Mouse (Mus musculus) embryonic facial prominence, embryonic 10.5 days (tissue): Measurements from ENCODE around the gene Obsl1. TPM values are rescaled to one million over a fixed set of nuclear protein-coding genes. Genes with fewer than 3 reads are reported as not detected.

Experiments used
- DNase-seq: peaks from one replicate; pipeline ENCODE4 v3.0.0-alpha.2; 2017; ENCODE audit warnings: low spot score
- H3K27ac ChIP-seq: fragments of 300-500 bp; sonication (generic); replicated peaks from 2 replicates; pipeline ENCODE4 v1.5.1; 2016; ENCODE audit warnings: mild to moderate bottlenecking
- H3K27me3 ChIP-seq: fragments of 300-500 bp; sonication (generic); replicated peaks from 2 replicates; pipeline ENCODE4 v1.6.1; 2016; ENCODE audit warnings: low read depth, mild to moderate bottlenecking; ENCODE audit not compliant: poor library complexity, severe bottlenecking
- H3K36me3 ChIP-seq: fragments of 300-500 bp; sonication (generic); replicated peaks from 2 replicates; pipeline ENCODE4 v1.6.1; 2016; ENCODE audit warnings: mild to moderate bottlenecking, moderate library complexity
- H3K4me1 ChIP-seq: fragments of 300-500 bp; sonication (generic); 2 replicates; pipeline ENCODE4 v1.6.1; 2016
- H3K4me3 ChIP-seq: fragments of 300-500 bp; sonication (generic); 2 replicates; pipeline ENCODE4 v1.5.1; 2016; ENCODE audit warnings: mild to moderate bottlenecking, moderate library complexity
- H3K9me3 ChIP-seq: fragments of 300-500 bp; sonication (generic); 2 replicates; pipeline ENCODE4 v1.6.1; 2016; ENCODE audit warnings: mild to moderate bottlenecking
- whole genome bisulfite sequencing: fragments of 180-500 bp; shearing (Covaris S2); methylation state at CpG from one replicate; pipeline ENCODE4 v1.1.7; 2016; 5-methylcytosine and 5-hydroxymethylcytosine counted together
- polyA plus RNA-seq: library from polyadenylated mRNA; unstranded; fragments of >200 nt; fragmentation: Nextera tagmentation; extraction: Ambion mirVana; gene quantifications from 2 replicates; pipeline ENCODE4 v1.2.1, GENCODE M21; 2016

Gene Obsl1
- polyA plus RNA-seq, 1 experiment from 2014 or later = 57.9 TPM

DNA sequence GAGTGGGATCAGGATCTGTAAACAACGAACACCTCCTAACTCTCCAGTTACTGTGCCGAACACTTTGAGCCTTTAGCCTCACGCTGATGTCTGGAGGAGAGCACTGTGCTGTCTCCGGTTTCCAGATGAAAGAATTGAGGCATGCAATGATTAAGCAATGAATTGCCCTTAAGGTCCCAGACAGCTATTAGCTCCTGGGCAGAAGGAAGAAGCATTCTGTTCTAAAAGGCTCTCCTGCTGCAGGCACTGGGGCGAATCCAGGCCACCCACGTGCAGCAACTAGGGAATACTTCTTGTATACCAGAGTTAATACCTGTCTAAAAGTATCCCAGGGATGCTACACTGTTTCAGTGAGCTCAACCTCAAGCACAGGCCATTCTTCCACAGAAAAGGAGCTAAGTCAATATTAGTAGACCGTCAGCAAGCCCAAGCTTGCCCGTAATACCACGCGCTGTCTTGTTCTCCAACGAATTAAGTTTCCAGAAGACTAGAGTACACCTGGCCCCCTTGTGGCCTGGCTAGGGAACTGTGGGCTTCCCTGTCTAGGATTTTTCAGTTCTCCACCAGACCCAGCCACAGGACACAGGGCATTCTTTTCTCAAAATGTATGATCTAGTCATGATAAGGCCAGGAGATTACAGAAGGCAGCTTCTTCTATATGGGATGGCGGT, 11.2 kb downstream of the Obsl1 start:
- peaks cover 40% of the 10 kb centered on the region for H3K27me3 ChIP-seq
- H3K27ac ChIP-seq = peak overlapping the region; percentile 19; the same call in 1 of the 2 replicates
- DNase-seq = peak; percentile 77
- H3K4me3 ChIP-seq = no peak overlapping the region
- H3K9me3 ChIP-seq = no peaks in the 10 kb centered on the region
- peaks cover 7% of the 10 kb centered on the region for H3K4me1 ChIP-seq
- H3K36me3 ChIP-seq = peaks cover 80% of the 10 kb centered on the region
- 55% methylated on average over 12 of the region's 12 CpGs for WGBS

- Histone ChIP-seq H3K4me3 (no peak overlapping the region), H3K27me3 (peaks cover 63% of the 10 kb centered on the region), H3K36me3 (peaks cover 69% of the 10 kb centered on the region), H3K9me3 (no peaks in the 10 kb centered on the region), H3K4me1 (peaks cover 13% of the 10 kb centered on the region), H3K27ac (no peak overlapping the region)
- WGBS = 33% methylated on average over 24 of the region's 24 CpGs
- DNase-seq = no peak
Observed at GRCm38 (mm10) chr1:75492579-75493170, 13.6 kb downstream of the Obsl1 start.

DNA sequence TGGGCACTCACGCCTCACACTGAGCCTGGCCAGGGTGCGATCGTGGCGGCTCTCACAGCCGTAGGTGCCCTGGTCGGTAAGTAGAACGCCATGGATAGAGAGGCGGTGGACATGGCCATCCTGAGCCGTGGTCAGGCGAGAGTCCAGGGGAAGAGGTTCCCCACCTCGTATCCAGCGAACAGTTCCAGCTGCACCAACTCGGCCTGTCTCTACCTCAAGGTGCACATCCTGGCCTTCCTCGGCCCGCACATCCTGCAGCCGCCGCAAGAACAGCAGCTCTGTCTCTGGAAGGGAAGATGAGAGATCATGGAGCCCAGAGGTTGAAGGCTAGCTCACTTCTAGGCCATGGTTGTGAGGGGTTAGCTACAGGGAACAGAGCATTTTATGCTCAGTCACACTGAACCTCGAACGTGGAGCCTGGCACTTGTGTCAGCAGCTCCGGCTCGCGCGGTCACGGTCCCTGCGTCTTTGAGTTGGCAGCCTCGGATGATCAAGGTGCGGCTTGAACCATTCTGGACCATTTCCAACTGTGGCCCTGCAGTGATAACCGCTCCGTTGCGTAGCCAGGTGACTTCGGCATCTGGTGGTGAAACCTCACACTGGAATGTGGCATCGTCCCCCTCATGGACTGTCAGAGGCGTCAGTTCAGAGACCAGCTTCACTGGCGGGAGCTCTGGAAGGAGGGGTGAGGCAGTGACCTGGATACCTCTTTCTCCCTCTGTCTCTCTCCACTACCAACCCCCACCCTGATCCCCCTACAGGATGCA, 15.3 kb downstream of the Obsl1 start:
- Histone ChIP-seq H3K9me3 (no peaks in the 10 kb centered on the region), H3K27me3 (peaks cover 80% of the 10 kb centered on the region), H3K4me1 (peaks cover 30% of the 10 kb centered on the region), H3K36me3 (peaks cover 52% of the 10 kb centered on the region), H3K4me3 (no peak overlapping the region), H3K27ac (no peak overlapping the region)
- no peak for DNase-seq
- 83% methylated on average over 34 of the region's 34 CpGs for WGBS

DNA sequence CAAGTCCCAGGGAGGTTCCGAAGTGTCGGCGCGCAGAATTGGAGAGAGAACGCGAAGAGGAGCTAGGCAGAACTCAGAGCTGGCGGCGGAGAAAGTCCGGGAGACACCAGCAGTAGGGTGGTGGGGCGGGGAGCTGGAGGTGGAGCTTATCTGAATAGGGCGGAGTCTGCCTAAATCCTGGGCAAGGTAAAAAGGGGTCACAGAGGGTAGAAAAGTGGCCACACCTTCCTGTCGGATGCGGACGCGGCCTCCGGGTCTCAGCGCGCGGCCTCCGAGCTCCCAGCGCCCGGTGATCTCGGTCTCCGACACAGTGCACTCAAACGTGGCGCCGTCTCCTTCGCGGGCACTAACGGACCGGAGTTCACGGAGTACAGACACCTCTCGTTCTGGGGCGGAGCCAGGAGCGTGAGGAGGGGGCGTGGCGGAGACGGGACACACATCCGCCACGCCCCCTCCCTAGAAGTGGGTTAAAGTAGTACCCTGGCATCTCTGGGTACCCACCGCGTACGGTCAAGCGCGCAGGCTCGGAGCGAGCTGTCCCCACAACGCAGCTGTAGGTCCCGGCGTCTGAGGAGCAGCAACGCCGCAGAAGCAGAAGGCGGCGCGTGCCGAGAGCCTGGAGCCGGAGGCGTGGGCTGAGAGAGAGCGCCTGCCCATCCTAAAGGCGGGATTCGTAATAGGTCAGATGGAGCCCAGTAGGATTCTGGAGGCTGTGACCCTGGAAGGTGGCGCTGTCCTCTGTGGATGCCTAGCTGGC, 18.7 kb downstream of the Obsl1 start:
- Histone ChIP-seq H3K4me3 (peak overlapping the region; percentile 66), H3K27ac (no peak overlapping the region), H3K27me3 (peaks cover 100% of the 10 kb centered on the region), H3K36me3 (peaks cover 51% of the 10 kb centered on the region), H3K4me1 (peaks cover 30% of the 10 kb centered on the region), H3K9me3 (no peaks in the 10 kb centered on the region)
- WGBS = under 1% methylated on average over 62 of the region's 62 CpGs
- peak; percentile 86 for DNase-seq

- Histone ChIP-seq H3K27ac (0 out of 2 replicates have a peak overlapping the region, but pooled peaks have one; percentile 1), H3K27me3 (peaks cover 100% of the 10 kb centered on the region), H3K4me3 (peak overlapping the region; percentile 66), H3K9me3 (no peaks in the 10 kb centered on the region), H3K4me1 (peaks cover 33% of the 10 kb centered on the region), H3K36me3 (peaks cover 45% of the 10 kb centered on the region)
- DNase-seq = no peak
- under 1% methylated on average over 13 of the region's 13 CpGs for WGBS
Observed at GRCm38 (mm10) chr1:75487040-75487404, 19.2 kb downstream of the Obsl1 start.

DNA sequence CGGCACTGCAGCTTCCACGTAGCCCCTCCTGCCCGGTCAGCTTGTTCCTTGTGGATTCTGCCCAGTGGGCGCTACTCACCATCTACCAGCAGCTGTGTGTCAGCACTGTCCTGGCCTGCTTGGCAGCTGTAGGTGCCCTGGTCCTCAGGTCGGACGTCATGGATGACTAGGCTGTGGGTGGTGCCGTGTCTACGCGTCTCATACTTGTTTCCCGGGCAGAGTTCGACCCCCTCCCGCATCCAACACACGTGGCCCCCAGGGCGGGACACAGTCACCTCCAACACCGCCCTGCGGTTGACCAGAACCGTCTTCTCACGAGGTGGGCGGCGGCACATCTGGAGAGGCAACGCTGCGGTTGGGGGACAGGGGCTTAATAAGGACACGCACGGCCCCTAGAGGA, 19.7 kb downstream of the Obsl1 start:
- Histone ChIP-seq H3K4me3 (peak overlapping the region; percentile 66), H3K9me3 (no peaks in the 10 kb centered on the region), H3K36me3 (peaks cover 40% of the 10 kb centered on the region), H3K27ac (0 out of 2 replicates have a peak overlapping the region, but pooled peaks have one; percentile 1), H3K27me3 (peaks cover 100% of the 10 kb centered on the region), H3K4me1 (peaks cover 33% of the 10 kb centered on the region)
- 5% methylated on average over 24 of the region's 24 CpGs for WGBS
- no peak for DNase-seq

- Histone ChIP-seq H3K4me1 (peaks cover 43% of the 10 kb centered on the region), H3K4me3 (no peak overlapping the region), H3K9me3 (no peaks in the 10 kb centered on the region), H3K27me3 (peaks cover 63% of the 10 kb centered on the region), H3K27ac (no peak overlapping the region), H3K36me3 (peaks cover 27% of the 10 kb centered on the region)
- WGBS = 84% methylated on average over 7 of the region's 7 CpGs
- DNase-seq = no peak
Observed at GRCm38 (mm10) chr1:75480735-75481134, 25.5 kb downstream of the Obsl1 start.

DNA sequence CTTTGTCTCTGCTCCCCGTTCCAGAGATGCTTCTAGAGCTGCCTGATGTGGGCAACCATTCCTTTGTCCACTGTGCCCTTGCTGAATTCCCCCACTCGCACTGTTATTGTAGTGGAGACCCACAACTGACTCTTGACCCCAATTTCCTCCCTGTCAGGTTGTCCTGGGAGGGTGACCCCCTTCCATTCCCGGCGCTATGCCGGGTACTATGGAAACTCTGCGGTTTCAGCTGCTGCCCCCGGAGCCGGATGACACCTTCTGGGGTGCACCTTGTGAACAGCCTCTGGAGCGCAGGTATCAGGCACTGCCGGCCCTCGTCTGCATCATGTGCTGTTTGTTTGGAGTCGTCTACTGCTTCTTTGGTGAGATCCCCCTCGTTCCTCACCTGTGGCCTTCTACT, 26.2 kb downstream of the Obsl1 start:
- H3K27ac ChIP-seq = no peak overlapping the region
- no peak for DNase-seq
- peak overlapping the region; percentile 92 for H3K4me3 ChIP-seq
- 17% methylated on average over 13 of the region's 13 CpGs for WGBS
- H3K4me1 ChIP-seq = peaks cover 39% of the 10 kb centered on the region
- peaks cover 28% of the 10 kb centered on the region for H3K36me3 ChIP-seq
- H3K9me3 ChIP-seq = no peaks in the 10 kb centered on the region
- H3K27me3 ChIP-seq = peaks cover 63% of the 10 kb centered on the region

- under 1% methylated on average over 24 of the region's 24 CpGs for WGBS
- Histone ChIP-seq H3K27ac (peak overlapping the region; percentile 89), H3K4me3 (peak overlapping the region; percentile 92), H3K4me1 (peaks cover 37% of the 10 kb centered on the region), H3K36me3 (peaks cover 29% of the 10 kb centered on the region), H3K9me3 (no peaks in the 10 kb centered on the region), H3K27me3 (peaks cover 63% of the 10 kb centered on the region)
- no peak for DNase-seq
Observed at GRCm38 (mm10) chr1:75479635-75479989, 26.6 kb downstream of the Obsl1 start.

- peak; percentile 100 for DNase-seq
- H3K27ac ChIP-seq = peak within 1 kb of the TSS; percentile 89
- WGBS = under 1% methylated on average over 76 of the region's 76 CpGs
- peaks cover 37% of the 10 kb centered on the region for H3K4me1 ChIP-seq
- H3K4me3 ChIP-seq = peak within 1 kb of the TSS; percentile 92
- no peaks in the 10 kb centered on the region for H3K9me3 ChIP-seq
- peaks cover 62% of the 10 kb centered on the region for H3K27me3 ChIP-seq
- H3K36me3 ChIP-seq = peaks cover 31% of the 10 kb centered on the region
Observed at GRCm38 (mm10) chr1:75478916-75479634, 27.2 kb downstream of the Obsl1 start, which contains the start of the genes Chpf and Tmem198. Gene Chpf, minus strand, starts transcription at chr1:75479307. Gene Tmem198, plus strand, starts transcription at chr1:75479532.

DNA sequence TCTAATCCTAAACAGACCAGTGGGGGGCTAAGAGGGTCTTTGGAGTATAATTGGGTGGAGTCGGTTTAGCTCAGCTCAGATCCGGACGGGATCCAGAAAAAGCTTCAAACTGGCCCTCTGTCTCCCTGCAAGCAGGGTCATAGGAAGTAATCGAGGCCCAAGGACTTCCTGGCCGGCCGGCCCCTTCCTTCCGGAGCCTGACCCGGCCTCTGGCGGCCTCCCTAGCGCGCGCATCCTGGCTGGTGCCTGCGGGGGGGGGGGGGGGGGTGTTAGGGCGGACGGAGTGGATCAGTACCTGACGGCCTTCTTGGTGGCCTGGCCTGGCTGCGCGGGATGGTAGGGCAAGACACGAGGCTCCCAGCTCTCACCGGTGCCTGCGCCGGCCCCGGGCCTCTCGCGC, 27.8 kb downstream of the Obsl1 start:
- WGBS = under 1% methylated on average over 24 of the region's 25 CpGs
- Histone ChIP-seq H3K27ac (peak overlapping the region; percentile 89), H3K4me1 (peaks cover 42% of the 10 kb centered on the region), H3K36me3 (peaks cover 37% of the 10 kb centered on the region), H3K27me3 (peaks cover 62% of the 10 kb centered on the region), H3K4me3 (peak overlapping the region; percentile 92), H3K9me3 (no peaks in the 10 kb centered on the region)
- peak; percentile 67 for DNase-seq

GRCm38 (mm10) chr1:75477966-75478290, 28.3 kb downstream of the Obsl1 start:
- Histone ChIP-seq H3K27ac (no peak overlapping the region), H3K9me3 (no peaks in the 10 kb centered on the region), H3K27me3 (peaks cover 61% of the 10 kb centered on the region), H3K4me1 (peaks cover 42% of the 10 kb centered on the region), H3K36me3 (peaks cover 42% of the 10 kb centered on the region), H3K4me3 (peak overlapping the region; percentile 92)
- DNase-seq = no peak
- WGBS = 59% methylated on average over 3 of the region's 3 CpGs
